Mouse (Mus musculus) heart, postnatal 10 days (tissue): Measurements from ENCODE around the gene Psmb1. TPM values are rescaled to one million over a fixed set of nuclear protein-coding genes. Genes with fewer than 3 reads are reported as not detected.
"Not testable (repeated sequence)": the region's sequence is repeated elsewhere in the genome, so short reads cannot be mapped to it uniquely, and the experiment has no call there.

ENCODE experiments used
- DNase-seq, 2 experiments: peaks; one replicate each; pipeline ENCODE4 v3.0.0; 2021
- intact Hi-C: fragments of 180-260 bp; cut with DNase I; formaldehyde crosslinking; loops from one replicate; pipeline ENCODE4 v1.15.1; 2025
- total RNA-seq, 2 experiments: library from RNA; stranded (reverse); gene quantifications; 2 replicates each; pipeline ENCODE4 v1.2.3; 2021

Gene Psmb1
- total RNA-seq: 100 to 1,000 TPM; 138 to 142 TPM

DNA sequence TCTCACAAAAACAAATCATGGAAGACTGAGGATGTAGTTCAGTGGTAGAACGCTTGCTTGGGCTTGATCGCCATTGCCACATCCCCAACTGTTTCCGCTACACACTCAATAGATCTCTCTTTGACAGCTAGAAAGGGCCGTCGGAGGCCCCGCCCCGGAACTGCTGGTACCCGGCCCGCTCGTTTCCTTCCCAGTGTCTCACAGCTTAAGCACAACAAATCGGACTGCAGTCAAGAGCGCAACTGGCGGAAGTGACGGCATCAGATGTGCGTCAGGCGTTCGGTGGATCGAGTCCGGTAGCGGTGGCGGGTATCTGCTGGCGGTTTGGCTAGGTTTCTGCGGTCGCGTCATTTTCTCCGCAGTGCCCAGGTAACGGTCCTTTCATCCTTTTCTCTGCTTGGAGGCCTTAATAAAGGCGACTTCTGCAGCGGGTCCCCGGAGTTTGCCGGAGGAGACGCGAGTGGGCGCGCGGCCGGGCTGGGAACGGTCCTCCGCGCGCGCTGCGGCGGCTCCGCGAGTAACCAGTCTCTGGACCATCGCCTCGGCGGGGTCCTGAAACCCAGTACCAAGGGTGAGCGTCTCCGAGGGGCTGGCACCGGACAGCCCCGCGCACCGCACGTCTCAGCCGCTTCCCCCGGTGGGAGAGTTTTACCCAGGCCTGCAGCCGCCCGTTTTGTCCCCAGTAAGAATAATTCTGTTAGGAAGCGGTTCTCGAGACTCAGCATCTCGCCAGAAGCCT is at the start of gene Psmb1, which contains the start of gene Tbp:
Gene Psmb1, minus strand, starts transcription at position 96 of the 739 bp plus-strand sequence.
Gene Tbp, plus strand, starts transcription at position 233 of the 739 bp plus-strand sequence.
- peak; percentile 98 to 99 for DNase-seq
- intact Hi-C loops: loop anchor here (2.0 kb wide), 1 partner anchor 25 kb away; no protein-coding TSS in a partner anchor

DNA sequence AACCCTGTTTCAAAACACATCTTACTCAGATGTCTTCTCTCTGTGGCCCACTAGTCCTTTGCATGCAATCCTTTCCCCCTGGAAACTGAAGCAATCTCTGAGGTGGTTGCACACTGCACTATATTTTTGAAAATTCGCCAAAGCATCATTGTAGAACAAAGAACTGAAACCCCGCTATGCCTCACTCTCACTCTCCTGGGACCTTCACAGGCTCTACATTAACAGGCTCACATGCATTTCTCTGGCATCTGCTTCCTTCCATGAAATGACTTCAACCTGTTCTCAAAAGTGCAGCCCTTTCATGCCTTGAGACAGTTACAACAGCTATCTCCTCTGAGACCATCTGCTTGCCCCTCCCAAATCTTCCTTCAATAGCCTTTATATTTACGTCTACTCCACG is 46.9 kb upstream of the Psmb1 start:
- intact Hi-C loops: no loop called here
- no peak for DNase-seq

DNA sequence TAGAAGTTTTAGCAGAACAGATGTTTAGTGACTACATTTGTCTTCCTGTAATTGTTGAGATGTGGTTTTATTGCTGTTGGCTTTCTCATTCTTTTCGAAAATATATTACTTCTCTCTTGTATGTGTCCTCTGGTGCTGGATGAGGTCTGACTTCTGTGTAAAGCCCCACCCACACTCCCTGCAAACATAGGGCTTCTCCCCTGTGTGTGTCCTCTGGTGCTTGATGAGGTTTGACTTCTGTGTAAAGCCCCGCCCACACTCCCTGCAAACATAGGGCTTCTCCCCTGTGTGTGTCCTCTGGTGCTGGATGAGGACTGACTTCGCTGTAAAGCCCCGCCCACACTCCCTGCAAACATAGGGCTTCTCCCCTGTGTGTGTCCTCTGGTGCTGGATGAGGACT is 44.3 kb upstream of the Psmb1 start:
- DNase-seq, intact Hi-C loops: not testable (repeated sequence)

DNA sequence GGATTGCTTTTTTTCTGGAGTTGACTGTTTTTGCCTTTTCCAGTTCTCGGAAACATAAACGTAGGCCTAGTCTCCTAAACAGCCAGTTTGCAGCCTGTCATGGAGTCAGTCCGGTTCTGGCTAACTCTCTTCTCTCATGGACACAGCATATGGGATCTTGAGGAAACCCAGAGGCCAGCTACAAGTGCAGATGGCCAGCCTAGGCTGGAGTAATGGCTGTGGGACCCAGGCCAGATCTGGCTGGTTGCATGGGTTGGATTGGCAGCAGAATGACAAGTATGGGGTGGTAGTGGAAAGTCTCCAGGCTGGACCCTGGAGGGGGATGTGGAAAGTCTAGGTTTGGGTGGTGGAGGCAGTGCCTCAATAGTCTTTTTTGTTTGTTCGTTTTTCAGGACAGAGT is 40.8 kb upstream of the Psmb1 start:
- intact Hi-C loops: no loop called here
- DNase-seq: no peak

DNA sequence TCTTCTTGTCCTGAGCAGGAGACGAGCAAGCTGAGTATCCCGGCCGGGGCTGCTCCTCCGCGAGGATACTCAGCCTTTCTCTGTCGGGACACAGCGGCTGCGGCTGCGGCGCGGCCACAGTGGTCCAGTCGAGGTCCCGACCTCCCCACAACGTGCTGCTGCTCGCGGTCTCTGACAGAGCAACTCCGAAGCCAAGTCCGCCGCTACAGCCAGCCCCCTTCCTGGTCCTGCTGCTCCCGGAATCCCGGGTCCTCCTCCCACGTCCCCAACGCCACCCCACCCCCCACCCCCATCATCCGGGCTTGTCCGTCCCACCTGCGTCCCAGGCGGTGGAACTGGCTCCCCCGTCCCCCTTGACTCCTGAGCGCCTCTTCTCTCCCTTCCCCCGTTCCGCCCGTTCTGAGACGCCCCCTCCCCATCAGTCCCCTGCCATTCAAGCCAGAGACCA is 36.9 kb upstream of the Psmb1 start:
- intact Hi-C loops: no loop called here
- peak; percentile 9 to 18 for DNase-seq

DNA sequence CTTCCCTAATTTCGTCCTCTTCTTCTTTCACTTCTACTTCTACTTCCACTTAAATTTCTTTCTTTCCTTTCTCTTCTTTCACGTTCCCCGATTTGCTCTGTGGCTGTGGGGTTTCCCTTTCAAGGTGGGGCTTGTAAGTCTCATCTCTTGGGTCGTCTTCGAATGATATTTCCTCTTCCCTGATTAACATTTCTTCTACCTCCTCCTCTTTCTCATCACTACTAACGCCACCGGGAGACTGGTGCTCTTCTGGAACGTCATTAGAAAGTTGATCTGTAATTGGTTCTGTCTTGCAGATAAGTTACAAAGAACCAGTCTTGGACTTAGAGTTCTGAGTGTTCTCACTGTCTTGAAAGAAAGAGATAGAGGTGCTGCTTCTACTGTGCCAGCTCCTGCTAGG is 36.4 kb upstream of the Psmb1 start:
- intact Hi-C loops: no loop called here
- DNase-seq: no peak

DNA sequence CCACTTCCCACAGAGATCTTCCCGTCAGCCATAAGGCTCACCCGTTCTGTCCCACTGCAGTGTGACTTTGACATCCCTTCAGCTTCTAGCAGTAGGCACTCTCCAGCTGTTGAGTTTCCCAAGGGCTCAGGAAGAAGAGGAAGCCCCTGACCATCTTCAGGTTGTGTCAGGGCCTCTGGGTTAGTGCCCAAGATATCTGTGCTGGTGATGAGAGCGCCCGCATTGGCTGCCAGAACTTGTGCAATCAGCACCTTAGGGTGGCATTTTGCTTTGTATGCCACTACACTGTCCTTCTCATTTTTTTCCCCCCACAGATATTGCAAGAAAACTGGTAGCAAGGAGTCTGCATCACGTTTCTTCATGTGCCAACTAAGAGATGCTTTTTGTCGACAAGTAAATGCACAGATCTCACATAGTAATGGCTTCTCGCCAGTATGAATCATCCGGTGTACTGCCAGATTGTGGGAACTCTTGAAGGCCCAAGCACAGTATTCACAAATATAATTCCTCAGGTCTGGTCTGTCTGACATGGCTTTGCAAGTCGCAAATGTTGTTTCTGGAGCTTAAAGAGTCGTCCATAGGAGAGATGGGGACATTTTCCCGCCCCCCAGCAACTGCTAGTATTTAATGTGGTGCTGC is 35.7 kb upstream of the Psmb1 start:
- no peak for DNase-seq
- intact Hi-C loops: no loop called here

DNA sequence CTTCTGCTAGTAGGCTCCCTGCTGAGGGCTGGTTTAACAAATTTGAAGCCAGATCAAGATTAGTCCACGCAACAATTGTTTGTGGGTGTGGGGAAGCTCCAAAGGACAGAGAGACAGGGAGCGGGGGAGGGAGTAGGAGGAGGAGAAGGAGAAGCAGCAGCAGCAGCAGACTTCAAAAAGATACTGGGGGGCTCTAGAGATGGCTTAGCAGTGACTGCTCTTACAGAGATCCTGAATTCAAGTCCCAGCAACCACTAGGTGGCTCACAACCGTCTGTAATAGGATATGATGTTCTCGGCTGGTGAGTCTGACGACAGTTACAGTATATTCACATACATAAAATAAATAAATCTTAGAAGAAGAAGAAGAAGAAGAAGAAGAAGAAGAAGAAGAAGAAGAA is 30.6 kb upstream of the Psmb1 start:
- peak; percentile 40 to 45 for DNase-seq
- intact Hi-C loops: no loop called here

DNA sequence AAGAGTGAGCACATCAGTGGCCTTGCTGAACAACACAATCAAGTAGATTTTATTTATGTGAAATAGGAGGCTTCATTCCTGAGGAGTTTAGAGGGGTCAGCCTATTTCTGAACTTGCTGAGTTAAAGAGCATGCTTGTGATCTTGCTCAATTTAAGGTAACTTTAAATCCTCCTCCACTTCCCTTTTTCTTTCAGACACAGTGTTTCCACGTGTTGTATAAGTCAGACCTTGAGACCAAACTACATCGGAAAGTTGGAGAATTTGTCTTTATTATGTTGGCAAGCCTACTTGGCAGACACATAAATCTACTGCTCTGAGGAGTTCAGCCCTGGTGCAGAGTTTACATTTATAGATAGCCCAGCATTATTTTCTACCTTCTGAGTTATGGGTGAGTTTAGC is 29.3 kb upstream of the Psmb1 start:
- intact Hi-C loops: loop anchor here (5.0 kb wide), 1 partner anchor 33 kb away; the partner anchor contains the start of gene Prdm9
- DNase-seq: no peak

DNA sequence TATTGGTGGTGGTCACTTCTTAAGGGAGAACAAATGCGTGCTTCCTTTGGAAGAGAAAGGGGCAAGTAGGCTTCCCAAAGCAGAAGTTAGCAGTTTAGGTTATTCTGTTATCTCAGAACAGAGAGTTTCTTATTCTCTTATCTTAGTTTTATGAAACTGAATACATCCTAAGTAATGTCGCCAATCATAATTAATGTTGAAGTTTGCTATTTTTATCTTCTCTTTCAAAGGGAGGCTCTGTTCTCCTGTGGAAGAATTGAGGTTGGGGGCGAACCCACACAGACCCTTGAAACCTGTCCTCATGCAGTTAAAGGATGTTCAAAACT is 28.2 kb upstream of the Psmb1 start:
- DNase-seq: no peak
- intact Hi-C loops: loop anchor here (2.0 to 5.0 kb wide), 2 partner anchors 35 to 187 kb away; partner anchors contain the start of gene Prdm9

DNA sequence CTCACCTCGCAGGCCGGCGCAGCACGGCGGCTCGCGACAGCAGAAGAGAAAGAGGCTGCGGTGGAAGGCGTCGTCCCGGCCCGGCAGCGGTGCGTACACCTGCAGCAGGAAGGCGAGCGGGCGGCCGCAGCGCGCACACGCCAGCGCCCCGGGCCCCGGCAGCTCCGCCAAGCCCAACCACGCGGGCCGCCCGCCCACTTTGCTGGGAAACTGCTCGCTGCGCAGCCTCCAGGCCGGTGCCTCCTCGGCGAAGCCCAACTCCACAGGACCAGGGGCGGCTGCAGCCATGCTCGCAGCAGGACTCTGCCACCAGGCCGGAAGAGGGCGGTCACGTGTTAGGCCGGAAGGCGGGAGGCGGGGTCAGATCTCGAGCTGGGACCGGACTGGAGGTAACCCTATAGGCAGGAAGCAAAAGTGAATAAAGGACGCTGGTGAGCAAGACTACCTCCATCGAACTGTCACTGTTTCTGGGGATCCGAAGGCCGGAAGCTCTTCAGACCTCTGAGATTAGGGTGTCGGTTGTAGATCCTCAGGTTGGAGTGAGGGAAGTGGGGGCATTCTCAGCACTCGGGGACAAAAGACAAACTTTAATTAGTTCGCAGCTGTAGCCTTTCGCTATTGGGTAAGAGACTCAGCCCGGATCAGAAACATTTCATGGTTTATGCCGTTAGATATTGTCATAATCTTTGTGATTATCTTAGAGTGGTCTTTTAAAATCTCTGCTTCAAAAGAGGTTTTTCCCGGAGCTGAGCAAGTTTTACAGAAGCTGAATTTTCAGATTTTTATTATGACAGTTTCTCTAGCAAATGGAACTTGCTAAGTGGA is 27.6 kb upstream of the Psmb1 start, which contains the start of gene Pdcd2:
Gene Pdcd2, minus strand, starts transcription at position 316 of the 825 bp plus-strand sequence.
- DNase-seq: peak; percentile 96 to 97
- intact Hi-C loops: loop anchor here (2.0 to 5.0 kb wide), 2 partner anchors 35 to 188 kb away; partner anchors contain the start of gene Prdm9

DNA sequence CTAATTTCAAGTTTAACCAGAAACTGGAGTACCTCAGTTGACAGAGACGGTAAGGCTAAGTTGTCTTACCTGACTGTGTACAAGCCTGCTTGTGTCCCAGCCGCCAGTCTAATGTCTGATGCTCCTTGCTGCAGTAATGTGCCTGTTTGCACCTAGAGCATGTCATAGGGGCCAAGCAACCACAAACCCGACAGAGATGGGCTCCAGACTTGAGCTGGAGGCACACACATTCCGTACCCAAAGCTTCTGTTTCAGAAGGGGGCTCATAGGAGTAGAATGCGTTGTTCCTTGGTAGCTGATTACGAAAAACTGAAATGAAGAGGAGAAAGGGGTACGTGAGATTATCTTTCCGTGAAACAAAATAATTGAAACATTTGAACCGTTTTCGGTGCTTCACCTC is 26.8 kb upstream of the Psmb1 start:
- peak; percentile 3 to 7 for DNase-seq
- intact Hi-C loops: loop anchor here (2.0 to 5.0 kb wide), 2 partner anchors 36 to 188 kb away; partner anchors contain the start of gene Prdm9

DNA sequence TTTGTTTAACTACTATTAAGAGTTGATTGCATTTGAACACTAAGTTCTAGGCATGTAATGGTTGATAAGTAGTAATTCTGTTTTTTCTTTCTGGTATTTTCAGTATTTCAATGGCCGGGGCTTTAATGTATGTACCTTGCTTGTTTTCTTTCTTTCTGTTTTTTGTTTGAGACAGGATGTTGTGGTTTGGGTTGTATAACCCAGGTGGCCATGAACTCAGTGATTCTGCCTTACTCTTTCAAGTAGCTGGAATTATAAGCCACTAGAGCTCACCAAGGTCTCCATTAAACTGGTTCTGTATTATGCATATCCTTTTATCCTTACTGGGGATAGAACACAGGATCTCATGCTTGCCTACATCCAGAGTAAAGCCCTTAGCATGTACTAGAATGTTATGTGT is 19.2 kb upstream of the Psmb1 start:
- DNase-seq: no peak
- intact Hi-C loops: no loop called here

DNA sequence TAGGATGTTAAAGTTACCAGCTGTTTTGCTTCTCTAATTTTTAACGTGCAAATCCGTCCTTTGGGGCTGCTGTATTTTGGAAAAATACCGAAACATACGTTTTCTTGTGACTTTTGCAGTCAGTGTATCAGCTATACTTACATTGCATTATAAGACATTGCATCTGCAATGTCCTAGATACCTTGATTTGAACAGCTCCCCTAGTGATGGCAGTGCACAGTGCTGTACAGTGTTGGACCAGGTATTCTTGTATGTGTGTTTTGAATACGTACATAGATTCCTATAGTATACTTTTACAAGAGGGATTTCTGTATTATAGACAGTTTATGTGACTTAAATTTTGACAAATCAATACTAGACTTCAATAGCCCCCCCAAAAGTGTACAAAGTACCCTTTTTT is 18.6 kb upstream of the Psmb1 start:
- no peak for DNase-seq
- intact Hi-C loops: no loop called here

DNA sequence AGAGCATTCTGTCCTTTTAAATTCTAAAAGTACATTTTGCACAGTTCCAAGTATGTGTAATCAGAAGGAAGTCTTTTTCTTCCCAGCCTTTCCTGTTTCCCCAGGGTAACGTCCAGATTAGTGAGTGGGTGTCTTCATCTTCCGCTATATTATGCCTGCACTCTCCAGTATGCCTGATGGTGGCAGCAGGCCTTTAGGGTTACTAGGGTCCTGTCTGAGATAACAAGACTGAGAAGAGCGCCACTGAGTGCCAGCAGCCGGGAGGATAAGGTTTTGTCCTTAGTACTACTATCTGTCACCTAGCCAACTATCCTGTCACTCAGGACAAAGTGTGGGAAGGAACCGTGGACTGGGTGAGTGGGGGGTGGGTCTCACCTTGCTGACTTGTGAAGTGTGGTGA is 18.2 kb upstream of the Psmb1 start:
- intact Hi-C loops: no loop called here
- DNase-seq: no peak

DNA sequence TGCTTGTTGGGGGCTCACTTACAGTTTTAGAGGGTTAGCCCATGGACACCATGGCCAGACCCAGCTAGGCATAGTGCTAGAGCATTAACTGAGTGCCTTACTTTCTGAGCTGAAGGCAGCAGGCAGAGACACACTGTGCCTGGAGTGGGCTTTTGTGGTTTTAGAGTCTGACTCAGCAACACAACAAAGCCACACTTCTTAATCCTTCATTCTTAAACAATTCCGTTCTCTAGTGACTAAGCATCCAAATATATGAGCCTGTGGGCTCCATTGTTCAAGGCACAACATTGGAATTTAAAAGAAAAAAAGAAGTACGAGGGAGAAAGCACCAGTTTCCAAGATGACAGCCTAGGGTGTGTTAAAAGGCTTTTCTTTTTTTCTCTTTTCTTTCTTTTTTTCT is 11.1 kb upstream of the Psmb1 start:
- intact Hi-C loops: no loop called here

DNA sequence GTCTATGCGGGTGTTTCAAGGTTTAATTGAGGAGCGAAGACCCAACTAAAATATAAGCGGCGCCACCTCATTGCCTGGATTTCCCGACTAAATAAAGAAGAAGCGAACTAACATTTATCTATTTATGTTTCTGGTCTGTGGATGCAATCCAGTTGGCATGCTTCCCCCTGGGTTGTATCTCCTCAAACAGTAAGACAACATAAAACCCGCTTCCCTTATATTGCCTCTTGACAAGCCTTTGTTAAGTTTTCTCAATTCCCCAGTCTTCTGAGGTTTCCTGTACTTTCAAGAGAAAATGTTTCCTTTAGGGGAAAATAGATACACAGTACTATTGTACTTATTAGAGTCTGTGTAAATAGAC is 818 bp downstream of the Psmb1 start:
- intact Hi-C loops: no loop called here
- no peak for DNase-seq

More for the DNA sequence above, 11.1 kb upstream of the Psmb1 start:
- DNase-seq: no peak

DNA sequence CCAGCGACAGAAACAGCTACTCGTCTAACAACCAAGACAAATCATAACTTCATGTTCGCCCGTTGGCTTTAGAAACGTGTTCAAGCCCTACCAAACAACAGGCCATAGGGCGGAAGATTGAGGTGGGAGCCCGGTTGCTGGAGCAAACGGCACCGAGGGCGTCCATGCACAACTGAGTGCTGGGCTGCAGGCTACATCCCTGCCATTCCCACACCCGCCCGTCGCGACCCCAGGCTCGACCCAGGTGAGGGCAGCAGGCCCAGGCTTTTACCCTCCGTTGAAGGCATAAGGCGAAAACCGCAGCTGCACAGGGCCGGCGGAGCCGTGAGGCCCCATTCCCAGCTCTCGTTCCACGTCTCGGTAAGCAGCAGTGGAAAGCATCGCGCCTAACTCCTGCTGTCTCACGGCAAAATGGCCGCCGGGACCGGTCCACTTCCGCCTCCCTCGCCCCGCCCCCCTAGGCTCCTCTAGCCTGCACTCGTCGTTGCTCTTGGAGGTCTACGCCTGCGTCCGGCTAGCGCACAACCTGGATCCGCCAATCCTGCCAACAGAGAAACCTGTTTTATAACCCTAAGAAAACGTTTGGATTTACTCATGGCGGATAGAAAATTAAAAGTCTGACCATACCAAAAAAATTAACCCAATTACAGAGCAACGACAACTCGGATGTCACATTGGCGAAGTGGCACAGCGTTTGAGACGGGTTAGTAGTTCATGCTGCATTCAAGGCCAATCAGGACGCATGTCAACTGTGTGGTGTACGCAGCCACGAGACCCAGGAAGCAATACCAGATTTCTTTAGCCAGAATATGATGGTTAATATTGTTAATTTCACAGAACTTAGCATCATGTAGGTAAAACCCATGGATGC is 1.4 kb downstream of the Psmb1 start:
- intact Hi-C loops: no loop called here

DNA sequence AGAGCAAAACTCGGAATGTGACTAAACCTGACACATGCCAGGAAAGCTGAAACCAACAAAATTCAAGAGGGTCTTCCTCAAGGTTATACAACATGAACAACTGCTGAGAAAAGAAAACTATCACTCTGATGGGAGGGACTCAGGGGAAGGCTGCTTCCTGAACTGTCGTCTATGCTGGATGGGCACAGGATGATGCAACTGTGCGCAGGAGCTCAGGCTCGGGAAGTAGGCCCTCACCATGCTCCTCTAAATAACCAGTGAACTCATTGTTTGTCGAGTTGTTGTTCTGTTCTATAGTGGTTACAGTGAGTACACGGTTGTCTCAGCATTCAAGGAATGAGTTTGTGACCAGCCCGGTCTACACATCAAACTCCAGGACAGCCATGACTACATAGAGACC is 9.0 kb downstream of the Psmb1 start:
- no peak for DNase-seq
- intact Hi-C loops: no loop called here

More for the DNA sequence above, 1.4 kb downstream of the Psmb1 start:
- DNase-seq: peak; percentile 96 to 97

DNA sequence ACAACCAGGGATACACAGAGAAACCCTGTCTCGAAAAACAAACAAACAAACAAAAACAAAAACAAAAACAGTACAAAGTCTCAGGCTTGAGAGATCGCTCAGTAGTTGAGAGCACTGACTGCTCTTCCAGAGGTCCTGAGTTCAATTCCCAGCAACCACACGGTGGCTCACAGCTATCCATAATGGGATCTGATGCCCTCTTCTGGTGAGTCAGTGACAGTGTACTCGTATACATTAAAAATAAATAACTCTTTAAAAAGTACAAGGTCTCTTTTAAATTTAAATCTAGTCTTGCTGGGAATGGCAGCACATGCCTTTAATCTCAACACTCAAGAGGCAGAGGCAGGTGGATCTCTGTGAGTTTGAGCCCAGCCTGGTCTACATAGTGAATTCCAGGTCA is 26.9 kb downstream of the Psmb1 start:
- DNase-seq: no peak
- intact Hi-C loops: no loop called here
